Mouse (Mus musculus) lung, postnatal 36 days (tissue): Measurements from ENCODE around the gene Armc5.

Experiments used
- DNase-seq: peaks from one replicate; pipeline ENCODE4 v3.0.0; 2022; ENCODE audit warnings: mixed read lengths

The Armc5 gene

DNA sequence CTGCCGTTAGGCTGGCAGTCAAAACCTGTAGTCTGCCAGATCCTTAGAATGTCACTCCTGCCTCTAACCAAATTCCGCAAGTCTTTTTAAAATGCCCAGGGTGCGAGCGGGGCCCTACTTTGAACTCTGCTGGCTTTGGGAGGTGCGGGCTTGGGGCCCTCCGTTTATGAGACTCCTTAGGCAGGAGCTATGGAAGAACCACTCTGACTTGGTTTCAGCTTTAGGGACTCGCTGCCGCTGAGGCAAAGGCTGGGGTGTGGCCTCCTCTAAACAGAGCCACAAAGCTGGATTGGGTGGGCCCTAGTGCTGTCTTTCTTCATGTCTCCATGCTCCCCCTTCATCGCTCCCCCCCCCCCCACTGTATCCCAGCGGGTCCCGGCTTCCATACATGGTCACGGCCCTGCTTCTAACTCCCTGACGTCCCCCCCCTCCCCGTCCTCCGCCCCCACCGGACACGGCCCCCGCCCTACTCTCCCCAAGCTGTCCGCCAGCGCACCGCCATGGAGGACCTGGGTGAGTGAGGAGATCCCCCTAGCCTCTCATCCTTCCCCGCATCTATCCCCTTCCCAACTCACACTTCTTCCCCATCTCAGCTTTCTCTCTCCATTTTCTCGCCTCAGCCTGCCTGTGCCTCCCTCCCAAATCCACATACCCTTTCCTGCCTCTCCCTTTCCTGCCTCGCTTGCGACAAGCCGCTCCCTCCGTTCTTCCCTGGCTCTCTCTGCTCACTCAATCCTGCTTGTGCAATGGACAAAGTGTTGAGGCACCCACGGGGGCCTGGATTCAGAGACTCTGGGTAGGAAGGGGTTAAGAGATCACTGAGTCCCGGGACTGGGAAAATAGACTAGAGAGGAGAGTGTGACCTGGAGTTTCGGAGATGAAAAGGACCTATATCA, 9.6 kb downstream of the Armc5 start, which contains the start of gene Tgfb1i1:
Tgfb1i1 (plus strand) TSS at position 317 of the 896 bp plus-strand sequence.
- peak; percentile 84 for DNase-seq

DNA sequence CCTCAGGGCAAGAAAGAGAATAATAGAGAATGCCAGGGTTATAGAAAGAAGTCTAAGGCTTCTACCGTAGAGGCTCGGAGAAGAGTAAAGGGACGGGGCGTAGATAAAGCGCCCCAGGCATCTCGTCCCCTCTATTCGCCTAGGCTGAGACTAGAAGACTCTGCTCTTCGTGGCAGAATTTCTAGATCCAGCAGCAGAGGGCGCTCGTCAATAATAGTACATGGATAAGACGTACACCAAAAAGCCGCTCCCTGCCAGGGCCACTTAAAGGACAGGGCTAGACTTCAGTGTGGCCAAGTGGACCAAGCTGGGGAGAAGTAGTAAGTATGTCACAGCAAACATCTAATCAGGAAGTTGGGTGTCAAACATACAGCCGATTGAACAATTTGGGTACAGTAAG, 10.3 kb downstream of the Armc5 start:
- peak; percentile 97 for DNase-seq

DNA sequence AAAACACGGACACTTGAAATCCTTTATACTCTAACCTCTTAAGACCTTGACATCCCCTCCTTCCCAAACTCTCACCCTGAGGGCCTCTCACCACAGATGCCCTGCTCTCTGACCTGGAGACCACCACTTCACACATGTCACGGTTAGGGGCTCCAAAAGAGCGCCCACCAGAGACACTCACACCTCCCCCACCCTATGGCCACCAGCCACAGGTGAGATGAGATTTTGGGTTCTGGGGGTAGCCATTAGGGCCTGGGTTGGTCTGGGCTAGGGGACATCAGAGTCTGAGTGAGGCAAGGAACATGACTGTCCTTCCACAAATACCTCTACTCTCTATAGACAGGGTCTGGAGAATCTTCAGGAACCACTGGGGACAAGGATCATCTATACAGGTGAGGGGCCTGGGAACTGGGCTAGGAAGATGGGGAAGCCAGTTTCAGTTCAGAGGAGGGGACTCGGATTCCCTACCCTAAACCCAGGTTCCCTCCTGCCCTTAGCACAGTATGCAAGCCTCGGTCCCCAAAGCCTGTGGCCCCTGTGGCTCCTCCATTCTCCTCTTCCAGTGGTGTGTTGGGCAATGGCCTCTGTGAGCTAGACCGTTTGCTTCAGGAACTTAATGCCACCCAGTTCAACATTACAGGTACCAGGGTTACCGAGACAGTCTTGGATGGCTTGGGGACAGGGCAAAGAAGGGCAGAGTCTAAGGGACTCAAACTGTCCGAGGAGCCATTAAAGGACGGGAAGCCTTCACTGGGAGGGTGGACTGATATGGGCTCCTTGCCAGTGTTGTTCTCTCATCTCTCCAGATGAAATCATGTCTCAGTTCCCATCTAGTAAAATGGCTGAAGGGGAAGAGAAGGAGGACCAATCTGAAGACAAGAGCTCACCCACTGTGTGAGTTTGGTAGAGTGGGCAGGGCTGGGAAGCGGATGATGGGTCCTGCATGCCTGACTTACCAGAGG, 11.2 kb downstream of the Armc5 start:
- DNase-seq: no peak

DNA sequence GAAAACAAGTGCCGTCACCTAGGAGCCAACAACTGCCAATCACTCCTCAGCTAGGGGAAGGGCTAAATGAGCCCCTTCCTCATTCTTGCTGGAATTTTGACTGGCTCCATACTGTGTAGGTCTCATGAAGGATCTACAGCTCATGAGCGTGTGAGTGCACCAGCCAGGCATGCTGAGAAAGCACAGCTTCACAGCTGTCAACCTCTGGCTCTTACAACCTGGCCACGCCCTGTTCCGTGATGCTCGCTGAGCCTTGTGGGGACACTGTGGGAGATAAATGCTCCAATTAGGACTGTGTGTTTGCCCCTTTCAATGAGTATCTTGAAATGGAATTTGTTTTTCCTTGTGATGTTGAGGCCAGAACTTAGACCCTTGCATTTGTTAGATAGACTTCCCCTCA, 12.9 kb downstream of the Armc5 start:
- DNase-seq: no peak

DNA sequence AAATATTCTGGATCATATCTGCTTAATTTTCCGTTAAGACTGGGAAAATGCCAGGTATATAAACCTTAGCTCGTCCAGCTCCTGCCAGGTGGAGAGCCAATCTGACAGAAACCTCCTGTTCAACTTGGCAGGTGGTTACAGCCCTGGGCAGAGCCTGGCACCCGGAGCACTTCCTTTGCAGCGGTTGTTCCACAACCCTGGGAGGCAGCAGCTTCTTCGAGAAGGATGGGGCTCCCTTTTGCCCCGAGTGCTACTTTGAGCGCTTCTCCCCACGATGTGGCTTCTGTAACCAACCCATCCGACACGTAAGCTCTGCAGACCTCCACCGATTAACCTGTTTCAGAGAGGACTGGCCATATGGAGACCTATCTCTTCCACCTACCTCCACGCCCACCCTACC, 14.8 kb downstream of the Armc5 start:
- no peak for DNase-seq

DNA sequence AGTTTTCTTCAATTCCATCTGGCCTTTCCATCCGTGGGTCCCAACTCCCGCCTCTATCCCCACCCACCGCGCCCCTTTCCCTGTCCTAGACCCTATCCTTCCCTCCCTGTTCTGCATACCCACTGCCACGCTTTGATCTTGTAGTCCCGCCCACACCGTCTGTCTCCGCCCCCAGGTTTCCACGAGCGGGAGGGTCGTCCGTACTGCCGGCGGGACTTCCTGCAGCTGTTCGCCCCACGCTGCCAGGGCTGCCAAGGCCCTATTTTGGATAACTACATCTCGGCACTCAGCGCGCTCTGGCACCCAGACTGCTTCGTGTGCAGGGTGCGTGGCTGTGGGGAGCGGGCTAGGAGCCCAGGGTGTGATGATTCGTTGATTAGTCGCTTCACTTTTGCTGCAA, 15.5 kb downstream of the Armc5 start:
- DNase-seq: peak; percentile 28

DNA sequence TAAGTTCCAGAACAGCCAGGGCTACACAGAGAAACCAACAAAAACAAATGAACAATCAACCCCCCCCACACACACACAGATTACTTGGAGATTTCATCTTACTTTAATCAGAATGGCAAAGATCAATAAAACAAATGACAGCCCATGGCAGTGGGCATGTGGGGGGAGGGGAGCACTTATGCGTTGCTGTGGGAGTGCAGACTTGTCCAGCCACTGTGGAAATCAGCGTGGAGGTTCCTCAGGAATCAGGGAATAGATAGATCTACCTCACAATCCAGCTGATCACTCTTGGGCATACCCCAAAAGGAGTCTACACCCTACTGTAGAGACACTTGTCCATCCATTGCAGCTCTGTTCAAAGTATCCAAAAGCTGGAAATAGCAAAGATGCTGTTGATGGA, 17.8 kb downstream of the Armc5 start:
- no peak for DNase-seq

DNA sequence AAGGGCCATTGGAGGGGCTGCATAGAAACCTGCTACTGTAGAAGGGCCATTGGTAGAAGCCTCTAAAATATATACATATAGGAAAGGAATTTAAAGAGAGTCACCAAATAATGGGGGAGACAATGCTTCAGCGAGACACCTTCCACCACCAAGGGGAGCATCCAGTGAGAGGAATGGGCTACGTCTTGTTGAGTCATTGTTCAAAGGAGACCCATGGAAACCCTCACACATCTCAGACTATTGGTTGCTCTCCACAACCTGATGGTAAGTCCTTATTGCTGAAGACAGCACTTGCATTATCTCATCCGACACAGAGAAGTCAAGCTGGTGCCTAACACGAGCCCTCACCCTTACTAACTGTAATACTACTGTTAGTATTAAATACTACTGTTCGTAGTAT, 18.6 kb downstream of the Armc5 start:
- no peak for DNase-seq

DNA sequence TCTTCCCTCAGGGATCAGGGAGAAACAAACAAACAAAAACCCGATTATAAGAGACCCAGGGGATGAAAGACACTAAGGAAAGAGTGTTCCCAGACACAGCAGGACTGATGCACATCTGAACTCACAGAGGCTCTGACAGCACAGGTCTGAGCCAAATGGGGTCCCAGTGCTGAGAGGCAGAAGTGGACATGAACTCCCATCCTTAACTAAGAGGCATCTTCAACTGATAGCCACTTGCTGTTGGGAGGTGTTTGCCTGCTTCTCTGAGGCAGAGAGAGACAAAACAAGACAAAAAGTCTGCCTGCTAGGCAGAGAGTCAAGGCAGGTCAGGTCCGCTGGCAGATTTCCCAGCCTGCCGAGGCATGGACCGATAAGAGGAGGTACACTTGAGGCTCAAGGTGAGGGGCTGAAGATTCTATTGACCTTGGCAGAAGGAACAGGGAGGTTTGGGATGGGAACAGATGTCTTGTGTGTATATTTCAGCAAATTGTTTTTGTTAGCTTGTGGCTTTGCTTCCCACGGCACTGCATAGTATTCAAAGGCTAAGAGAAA, 19.7 kb downstream of the Armc5 start:
- DNase-seq: peak; percentile 58

DNA sequence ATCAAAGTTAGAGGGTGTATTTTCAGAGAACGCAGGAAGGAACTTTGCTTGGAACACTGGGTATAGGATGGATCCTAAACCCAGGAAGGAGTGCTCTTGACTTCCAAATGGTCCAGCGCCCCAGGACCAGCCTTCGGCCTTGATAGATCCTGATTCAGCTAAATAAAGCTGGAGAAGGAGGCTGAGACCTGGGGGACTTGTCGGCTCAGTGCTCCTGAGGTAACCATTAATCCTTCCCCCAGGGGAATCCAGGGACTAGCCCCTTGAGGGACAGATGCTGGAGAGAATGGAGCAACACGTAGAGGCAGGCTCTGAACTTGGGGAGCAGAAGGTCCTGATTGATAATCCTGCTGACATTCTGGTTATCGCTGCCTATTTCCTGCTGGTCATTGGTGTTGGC, 28.3 kb downstream of the Armc5 start, which contains the start of gene Slc5a2:
Slc5a2 (plus strand) TSS at position 247 of the 400 bp plus-strand sequence.
- DNase-seq: no peak

DNA sequence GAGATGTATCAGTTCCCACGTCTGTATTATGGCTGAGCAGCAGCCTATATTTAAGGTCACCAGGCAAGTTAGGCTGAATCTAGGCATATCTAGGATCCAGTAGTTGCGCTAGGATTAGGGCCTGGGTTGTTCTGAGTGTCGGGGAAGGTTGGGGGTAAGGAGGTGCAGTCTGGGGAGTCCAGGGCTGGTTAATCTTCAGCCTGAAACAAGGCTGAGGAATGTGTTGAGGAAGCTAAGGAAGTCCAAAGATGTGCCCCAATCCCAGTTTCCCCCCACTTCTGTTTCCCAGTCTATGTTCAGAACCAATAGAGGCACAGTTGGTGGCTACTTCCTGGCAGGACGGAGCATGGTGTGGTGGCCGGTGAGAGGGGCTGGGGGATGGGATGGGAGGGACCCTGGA, 28.9 kb downstream of the Armc5 start:
- no peak for DNase-seq

DNA sequence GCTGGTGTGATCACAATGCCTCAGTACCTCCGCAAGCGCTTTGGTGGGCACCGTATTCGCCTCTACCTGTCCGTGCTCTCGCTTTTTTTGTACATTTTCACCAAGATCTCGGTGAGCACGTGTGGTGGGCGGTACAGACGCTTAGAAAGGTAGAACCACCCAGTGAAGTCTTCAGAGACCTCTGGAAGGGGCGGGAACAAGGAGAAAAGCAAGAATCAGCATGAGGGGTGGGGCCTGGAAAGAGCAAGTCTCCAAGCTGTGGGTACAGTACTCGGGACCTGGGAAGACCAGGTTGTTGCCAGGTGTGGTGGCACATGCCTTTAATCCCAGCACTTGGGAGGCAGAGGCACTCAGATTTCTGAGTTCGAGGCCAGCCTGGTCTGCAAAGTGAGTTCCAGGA, 30.2 kb downstream of the Armc5 start:
- no peak for DNase-seq

DNA sequence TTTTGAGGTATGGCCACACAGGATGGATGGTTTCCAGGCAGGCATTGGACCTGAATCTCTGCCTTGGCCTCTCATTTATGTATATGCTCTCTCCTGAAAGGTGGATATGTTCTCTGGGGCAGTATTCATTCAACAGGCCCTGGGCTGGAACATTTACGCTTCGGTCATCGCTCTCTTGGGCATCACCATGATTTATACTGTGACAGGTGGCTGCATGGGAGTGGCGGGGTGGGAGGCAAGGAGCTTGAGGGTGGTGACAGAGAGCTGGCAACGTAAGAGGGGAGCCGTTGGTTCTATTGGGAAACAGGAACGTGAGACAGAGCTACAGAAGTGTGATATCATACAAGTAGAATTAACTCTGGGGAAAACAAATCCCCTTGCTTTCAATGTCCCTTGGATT, 30.7 kb downstream of the Armc5 start:
- DNase-seq: no peak

DNA sequence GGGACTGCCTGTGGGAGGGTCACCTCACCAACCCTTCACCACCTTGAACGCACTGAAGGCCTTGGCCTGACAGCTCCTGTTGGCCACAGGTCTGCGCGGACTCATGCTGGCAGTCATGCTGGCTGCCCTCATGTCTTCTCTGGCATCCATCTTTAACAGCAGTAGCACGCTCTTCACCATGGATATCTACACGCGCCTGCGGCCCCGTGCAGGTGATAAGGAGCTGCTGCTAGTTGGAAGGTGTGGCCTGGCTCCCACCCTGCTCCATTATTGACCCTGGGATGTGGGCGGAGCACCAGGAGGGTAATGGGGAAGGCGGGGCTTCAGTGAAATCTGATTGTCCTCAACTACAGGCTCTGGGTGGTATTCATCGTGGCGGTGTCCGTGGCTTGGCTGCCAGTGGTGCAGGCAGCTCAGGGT, 33.3 kb downstream of the Armc5 start:
- no peak for DNase-seq

DNA sequence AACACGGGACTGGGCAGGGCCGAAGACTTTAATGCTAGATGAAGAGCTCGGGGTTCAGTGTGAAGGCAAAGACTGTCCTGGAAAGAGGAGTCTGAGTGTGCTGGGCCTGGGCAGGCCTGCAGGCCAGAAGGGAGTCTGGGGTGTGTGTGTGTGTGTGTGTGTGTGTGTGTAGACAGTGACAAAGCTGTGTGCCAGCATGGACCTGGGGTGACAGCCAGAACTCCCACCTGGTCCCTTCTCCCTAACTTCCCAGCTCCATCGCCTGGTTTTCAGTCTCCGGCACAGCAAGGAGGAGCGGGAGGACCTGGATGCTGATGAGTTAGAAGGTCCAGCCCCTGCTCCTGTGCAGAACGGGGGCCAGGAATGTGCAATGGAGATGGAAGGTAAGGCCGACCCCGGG, 34.4 kb downstream of the Armc5 start:
- DNase-seq: no peak

DNA sequence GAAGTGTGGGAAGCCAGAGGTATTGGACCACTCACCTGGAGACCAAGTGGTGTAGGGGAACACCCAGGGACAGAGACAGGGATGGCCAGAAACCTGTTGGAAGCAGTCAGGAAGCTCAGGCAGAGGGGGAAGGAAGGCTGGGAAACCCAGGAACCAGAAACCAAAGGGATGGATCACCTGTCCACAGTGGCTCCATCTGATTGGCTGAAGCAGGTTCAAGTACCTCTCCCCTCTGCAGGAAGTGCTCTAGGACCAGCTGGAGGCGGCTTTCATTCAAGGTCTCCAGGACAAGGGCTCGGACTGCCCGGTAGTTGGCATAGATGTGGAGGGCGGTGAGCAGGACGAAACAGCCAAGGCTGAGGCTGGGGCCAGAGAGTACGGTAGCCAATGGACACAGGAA, 38.9 kb downstream of the Armc5 start:
- no peak for DNase-seq

DNA sequence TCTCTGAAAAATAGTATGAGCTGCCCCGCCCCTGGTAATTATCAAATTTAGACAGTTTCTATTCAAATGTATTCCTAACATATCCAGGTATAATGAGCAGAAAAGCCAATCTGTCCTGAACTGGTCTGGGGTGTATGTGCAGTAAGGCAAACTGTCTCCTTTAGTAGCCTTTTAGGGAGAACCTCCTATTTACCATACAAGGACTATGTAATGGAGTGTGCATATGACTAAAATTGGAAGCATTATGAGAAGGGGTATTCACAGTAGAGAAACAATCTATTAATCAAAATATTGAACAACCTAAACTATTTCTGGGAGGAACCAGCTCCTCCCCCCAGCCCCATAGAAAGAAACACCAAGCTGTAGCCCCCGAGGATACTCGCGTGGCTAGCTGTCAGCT, 42.6 kb downstream of the Armc5 start:
- DNase-seq: no peak

DNA sequence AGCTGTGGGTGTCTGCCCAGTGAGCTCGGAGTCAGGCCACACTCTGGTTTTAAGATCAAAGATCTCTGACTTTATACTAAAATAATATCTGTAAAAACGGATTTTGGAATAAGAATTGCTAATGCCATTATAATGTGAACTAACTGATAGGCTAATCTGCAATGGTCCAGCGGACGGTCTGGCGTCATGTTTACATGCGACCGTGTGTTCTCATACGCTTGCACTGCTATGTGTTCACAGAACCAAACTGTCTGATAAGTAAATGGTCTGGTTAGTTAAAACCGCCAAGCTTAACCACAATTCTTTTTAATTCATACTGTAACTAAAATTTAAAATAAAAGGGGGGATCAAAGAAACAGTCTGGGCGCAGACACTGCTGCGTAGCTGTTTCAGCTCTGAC, 44.6 kb downstream of the Armc5 start:
- DNase-seq: no peak

DNA sequence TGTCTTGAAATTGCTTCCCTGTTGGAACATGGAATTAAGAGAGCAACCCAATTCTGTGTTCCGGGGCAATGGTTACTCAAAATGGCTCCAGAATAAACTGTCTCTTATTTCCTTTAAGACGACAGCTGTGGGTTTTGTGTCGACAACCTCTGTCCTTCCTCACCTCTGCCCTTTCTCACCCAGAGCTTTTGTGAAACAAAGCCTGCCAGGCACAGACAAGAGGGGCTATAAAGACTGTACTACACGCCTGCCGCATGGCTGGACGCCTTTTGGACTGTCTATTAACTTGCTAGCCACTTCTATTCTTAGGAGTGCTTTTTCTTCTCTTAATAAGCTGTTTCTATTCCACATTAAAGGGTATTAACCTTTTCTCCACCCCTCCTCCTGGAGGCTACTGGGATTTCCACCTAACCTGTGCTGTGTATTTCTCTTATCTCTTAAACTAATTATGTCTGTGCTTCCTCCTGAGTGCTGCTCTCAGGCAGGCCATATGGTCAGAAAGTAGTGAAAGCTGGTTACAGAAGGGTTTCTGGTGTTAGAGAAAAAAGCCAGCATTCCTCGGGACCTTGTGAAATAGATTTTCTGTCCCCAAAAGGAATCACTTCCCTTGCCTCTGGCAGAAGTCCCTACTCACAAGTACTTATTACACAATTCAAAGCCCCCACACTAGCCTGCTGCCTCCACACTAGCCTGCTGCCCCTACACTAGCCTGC, 45.5 kb downstream of the Armc5 start:
- DNase-seq: peak; percentile 30

DNA sequence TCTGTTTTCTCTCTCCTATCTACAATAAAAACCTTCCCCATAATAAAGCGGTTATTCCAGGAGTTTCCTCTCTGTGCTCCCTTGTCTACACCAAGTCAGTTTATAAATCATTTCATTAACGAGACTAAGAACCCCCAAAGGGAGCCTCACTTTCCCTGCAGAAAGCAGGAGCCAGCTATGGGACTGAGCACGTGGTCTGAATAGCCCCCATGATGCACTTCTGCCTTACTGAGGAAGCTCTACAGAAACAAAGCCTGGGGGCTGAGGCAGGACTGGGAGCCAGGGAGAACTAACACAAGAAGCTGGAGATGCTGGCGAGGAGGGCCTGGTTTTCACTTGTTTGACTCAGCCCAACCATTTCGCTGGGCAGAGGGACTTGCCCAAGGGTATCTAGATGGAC, 46.9 kb downstream of the Armc5 start:
- no peak for DNase-seq

DNA sequence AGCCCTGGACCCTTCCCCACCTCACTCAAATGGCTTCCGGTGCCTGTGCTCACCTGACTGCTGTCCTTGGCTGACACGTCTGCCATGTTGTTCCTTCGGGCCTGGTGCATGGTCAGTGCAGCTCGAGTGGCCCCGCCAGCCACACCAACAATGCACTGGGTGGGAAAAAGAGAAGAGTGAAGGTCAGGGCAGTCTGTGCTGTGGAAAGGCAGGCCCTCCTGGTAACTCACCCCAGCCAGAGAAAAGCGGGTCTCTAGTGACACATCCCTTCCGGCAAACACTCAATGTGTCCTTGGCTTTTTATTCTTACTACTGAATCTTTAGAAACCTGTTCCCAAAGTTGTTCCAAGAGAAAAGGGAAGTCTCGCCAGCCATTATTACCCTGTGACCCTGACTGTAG, 47.9 kb downstream of the Armc5 start:
- no peak for DNase-seq

DNA sequence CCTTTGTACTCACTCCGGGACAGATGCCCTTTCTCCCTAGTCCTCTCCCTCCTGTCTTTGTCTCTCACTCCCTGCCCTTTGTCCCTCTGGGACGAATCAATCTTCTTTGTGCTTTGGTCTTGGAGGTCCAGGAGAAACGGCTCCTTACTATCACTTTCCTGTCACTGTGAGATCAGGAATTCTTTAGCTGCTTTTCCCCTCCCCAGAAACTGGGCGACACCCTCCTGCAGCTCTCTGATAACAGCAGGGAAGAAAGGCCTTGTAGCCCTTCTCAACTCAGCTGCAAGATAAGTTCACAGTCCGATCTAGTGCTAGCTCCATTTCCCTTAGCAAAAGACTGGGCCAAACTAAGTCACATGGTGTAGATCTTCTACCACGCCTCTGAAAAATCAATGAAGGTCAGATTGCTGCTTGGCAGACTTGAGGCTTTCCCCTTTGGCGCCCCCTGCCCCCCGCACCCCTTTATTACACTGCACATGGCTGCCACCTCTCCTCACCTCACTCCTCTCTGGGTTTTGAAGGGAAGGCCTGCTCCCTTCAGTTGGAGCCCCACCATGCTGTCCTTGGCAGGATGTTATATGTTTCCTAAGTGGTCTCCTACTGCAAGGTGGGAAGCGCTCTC, 51.9 kb downstream of the Armc5 start:
- no peak for DNase-seq
